Mouse (Mus musculus) bone marrow, adult 2 months (tissue): ENCODE measurements around the gene Tpt1.
"Not testable (repeated sequence)": the region's sequence is repeated elsewhere in the genome, so short reads cannot be mapped to it uniquely, and the experiment has no call there.

Experiments used
- CTCF ChIP-seq: fragments of 200-500 bp; IDR thresholded peaks from 2 replicates; pipeline ENCODE4 v1.5.1; 2011; ENCODE audit warnings: low read length, control low read depth; ENCODE audit not compliant: control insufficient read depth, insufficient read depth
- POLR2A ChIP-seq: fragments of 200-500 bp; IDR thresholded peaks from 2 replicates; pipeline ENCODE4 v1.6.1; 2011; ENCODE audit warnings: low read depth, mild to moderate bottlenecking, control low read depth, low read length, borderline replicate concordance; ENCODE audit not compliant: control insufficient read depth

DNA sequence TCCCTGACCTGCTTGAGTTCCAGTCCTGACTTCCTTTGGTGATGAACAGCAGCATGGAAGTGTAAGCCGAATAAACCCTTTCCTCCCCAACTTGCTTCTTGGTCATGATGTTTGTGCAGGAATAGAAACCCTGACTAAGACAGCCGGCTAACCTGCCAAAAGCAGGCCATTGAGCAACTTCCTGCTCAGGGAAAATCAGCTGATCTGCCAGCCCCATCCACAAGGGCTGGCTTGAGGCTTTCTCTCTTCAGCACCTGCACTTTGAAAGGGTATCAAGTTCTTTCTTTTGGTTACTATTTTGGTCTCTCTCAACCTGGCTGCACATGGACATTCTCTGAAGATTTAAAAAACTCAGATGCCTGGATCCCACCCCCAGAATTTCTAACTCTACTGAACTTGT, 3.1 kb upstream of the Tpt1 start:
- not testable (repeated sequence) for TF ChIP-seq CTCF, POLR2A
